In the genomic region with DNA sequence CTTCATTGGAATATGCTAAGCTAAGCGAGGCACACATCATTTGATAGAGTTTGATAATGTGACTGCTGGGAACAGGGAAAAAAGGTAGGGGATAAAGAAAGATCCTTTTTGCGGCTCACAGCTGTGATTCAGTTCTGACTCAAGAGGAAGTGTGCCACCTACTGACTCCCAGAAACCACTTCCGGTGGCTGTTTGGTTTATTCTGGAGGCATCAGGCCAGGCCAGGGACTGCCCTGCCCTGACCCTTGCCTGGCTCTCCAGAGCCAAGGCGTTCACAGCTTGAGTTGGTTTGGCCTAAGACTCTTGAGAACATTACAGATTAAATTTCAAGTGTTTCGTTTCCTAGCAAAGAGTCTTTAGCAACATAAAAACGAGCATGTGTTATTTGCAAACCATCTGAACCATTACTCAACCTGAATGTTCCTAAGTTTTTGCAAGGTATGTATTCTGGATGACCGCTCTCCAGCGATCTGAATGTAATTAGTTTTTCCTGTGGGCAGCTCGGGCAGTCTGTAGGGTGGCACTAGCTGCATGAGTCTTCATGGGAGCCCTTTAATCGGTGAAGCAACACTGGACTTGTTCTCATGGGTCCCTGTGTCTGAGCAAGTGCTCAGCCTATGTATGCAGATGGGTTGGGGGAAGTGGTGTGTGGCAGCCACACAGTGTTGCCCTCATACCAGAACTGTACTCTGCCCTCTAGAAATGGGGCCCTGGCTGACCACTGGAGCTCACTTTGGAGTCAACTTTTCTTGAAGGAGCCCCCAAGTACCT, we compare ENCODE assay signal across 9 mouse cellular contexts. TPM values are rescaled to one million over a fixed set of nuclear protein-coding genes. Genes with fewer than 3 reads are reported as not detected.
A peak's percentile ranks its signal among the peaks of the same experiment; 100 is the strongest.
DNase-seq lines count a peak whose midpoint lies in the region; ATAC-seq lines count a peak whose summit lies in the region.
"Had no signal": no experiment of that assay in that cellular context is flagged by ENCODE, and none has a peak within 500 bp of the region (broad histone marks: within the 10 kb centered on the region; RNA-seq: fewer than 3 reads in every experiment).

No protein-coding gene starts in this region.

- H3K9ac ChIP-seq in liver, embryonic 15.5 days = no peak overlapping the region
- H3K9ac ChIP-seq in hindbrain, embryonic 14.5 days = no peak overlapping the region
- H3K9ac ChIP-seq: heart, embryonic 13.5 days had no signal

- peak; percentile 71 to 91 for DNase-seq in adrenal gland, adult (ENCODE audit: inconsistent age in 2 of 2, low spot score in 1 of 2)
- DNase-seq in adrenal gland, postnatal 4 days (ENCODE audit: low spot score in 2 of 2) = no peak
- DNase-seq in 3134 (ENCODE audit: extremely low read depth, insufficient read length, low spot score) = peak; percentile 80
- DNase-seq in brain, adult 2 months (ENCODE audit: low read depth, low spot score) = peak; percentile 68
- DNase-seq in heart, postnatal 36 days = peak; percentile 61 to 70
- peak; percentile 46 to 69 for DNase-seq in spleen, postnatal 4 days (ENCODE audit: low spot score in 2 of 2)
- DNase-seq in hindbrain, embryonic 14.5 days (ENCODE audit: low spot score) = no peak

- no peaks in the 10 kb centered on the region for H3K9me3 ChIP-seq in liver, embryonic 15.5 days (replicated peaks)
- no peaks in the 10 kb centered on the region for H3K9me3 ChIP-seq in hindbrain, embryonic 14.5 days (ENCODE audit: control insufficient read depth, low read length)
- H3K9me3 ChIP-seq: heart, embryonic 13.5 days had no signal

- no peak overlapping the region for H3K4me3 ChIP-seq in liver, embryonic 15.5 days (replicated peaks)
- H3K4me3 ChIP-seq in hindbrain, embryonic 14.5 days (replicated peaks; ENCODE audit: low read length) = no peak overlapping the region
- H3K4me3 ChIP-seq: heart, embryonic 13.5 days had no signal

- intact Hi-C loops in heart, postnatal 36 days (cut with DNase I) = loop anchor here (2.0 kb wide), 1 partner anchor 56 kb away; no protein-coding TSS in a partner anchor

- H3K27ac ChIP-seq in liver, embryonic 15.5 days (replicated peaks) = no peak overlapping the region
- no peak overlapping the region for H3K27ac ChIP-seq in hindbrain, embryonic 14.5 days
- H3K27ac ChIP-seq: heart, embryonic 13.5 days had no signal

- 0 out of 2 replicates have a peak, but pooled peaks cover 3% of the 10 kb centered on the region for H3K4me1 ChIP-seq in liver, embryonic 15.5 days (replicated peaks)
- H3K4me1 ChIP-seq in hindbrain, embryonic 14.5 days (replicated peaks; ENCODE audit: control insufficient read depth, insufficient read depth, low read length) = no peaks in the 10 kb centered on the region

- no peak overlapping the region for H3K4me2 ChIP-seq in liver, embryonic 15.5 days
- no peak overlapping the region for H3K4me2 ChIP-seq in hindbrain, embryonic 14.5 days (replicated peaks)
- H3K4me2 ChIP-seq: heart, embryonic 13.5 days had no signal

- 34% methylated on average over 10 of the region's 10 CpGs for WGBS in liver, embryonic 15.5 days (ENCODE audit: insufficient replicate concordance)
- WGBS in hindbrain, embryonic 14.5 days = 72% methylated on average over 10 of the region's 10 CpGs

- peak; percentile 49 for ATAC-seq in liver, embryonic 15.5 days (ENCODE audit: insufficient read depth)
- no peak for ATAC-seq in hindbrain, embryonic 14.5 days (ENCODE audit: low FRiP score)

- no peaks in the 10 kb centered on the region for H3K36me3 ChIP-seq in liver, embryonic 15.5 days (replicated peaks)
- H3K36me3 ChIP-seq in hindbrain, embryonic 14.5 days (replicated peaks; ENCODE audit: control insufficient read depth, insufficient read depth) = no peaks in the 10 kb centered on the region
- H3K36me3 ChIP-seq: heart, embryonic 13.5 days had no signal

- H3K27me3 ChIP-seq in liver, embryonic 15.5 days = no peaks in the 10 kb centered on the region
- H3K27me3 ChIP-seq in hindbrain, embryonic 14.5 days (ENCODE audit: control insufficient read depth, insufficient read depth, low read length) = no peaks in the 10 kb centered on the region
- H3K27me3 ChIP-seq: heart, embryonic 13.5 days had no signal

RNA-seq across cellular contexts. Expression of a gene that starts 57.9 kb away (rescaled TPM):
- 100 to 1,000 TPM; 146 to 159 TPM for total RNA-seq in adrenal gland, postnatal 4 days (2021)
- 10 to 100 TPM; 38.0 to 42.2 TPM for total RNA-seq in heart, postnatal 36 days (2021)
- 16.5 and 16.9 TPM in 2 replicates for polyA plus RNA-seq in liver, embryonic 15.5 days (2015; fragmentation: Nextera tagmentation; extraction: Ambion mirVana)
- polyA plus RNA-seq in hindbrain, embryonic 14.5 days (2014; fragmentation: Nextera tagmentation; extraction: Ambion mirVana) = 41.1 and 58.7 TPM in 2 replicates

Comparison
In these comparisons a context has a peak if more than half of its experiments do, and no peak if none do; other contexts are left out.
1. DNase-seq: peak in adrenal gland, adult (2 of 2), 3134 (single experiment), brain, adult 2 months (single experiment), heart, postnatal 36 days (2 of 2) and spleen, postnatal 4 days (2 of 2); none in adrenal gland, postnatal 4 days (0 of 2) and hindbrain, embryonic 14.5 days (single experiment).